In the genomic region with DNA sequence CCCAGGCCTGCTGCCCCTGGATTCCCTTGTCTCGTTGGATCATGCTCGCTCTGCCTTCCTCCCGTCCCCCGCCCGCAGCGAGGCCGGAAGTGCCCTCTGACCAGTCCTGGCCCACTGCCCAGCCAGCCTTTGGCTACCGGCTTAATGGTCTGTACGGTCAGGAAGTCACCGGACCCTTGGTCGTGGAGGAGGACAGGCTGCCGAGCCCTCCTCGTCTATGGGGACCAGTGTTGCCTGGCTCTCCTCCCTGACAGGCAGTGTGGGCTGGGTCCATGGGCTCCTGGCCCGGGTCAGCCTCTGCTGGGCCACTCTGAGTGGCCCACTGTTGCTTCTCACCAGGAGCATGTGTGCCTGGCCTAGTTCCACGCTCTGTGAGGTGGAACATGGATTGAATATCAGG, we compare ENCODE assay signal across 8 mouse cellular contexts.
DNase-seq lines count a peak whose midpoint lies in the region; ATAC-seq and TF ChIP-seq lines count a peak whose summit lies in the region.

No protein-coding gene starts in this region.

- intact Hi-C loops in gastrocnemius, postnatal 14 days (cut with DNase I; ENCODE audit: low total_unique reads), result no loop called here

- H3K4me3 ChIP-seq in bone marrow macrophage, adult 2 months (ENCODE audit: insufficient read depth, low read length), result peak overlapping the region; percentile 9
- 0 out of 2 replicates have a peak overlapping the region, but pooled peaks have one; percentile 9 for H3K4me3 ChIP-seq in hindbrain, embryonic 15.5 days
- peak overlapping the region; percentile 6; the same call in 1 of the 2 replicates for H3K4me3 ChIP-seq in midbrain, embryonic 16.5 days (ENCODE audit: low read depth, low read length)

- DNase-seq in embryo, embryonic 10.5 days (ENCODE audit: low spot score), result peak; percentile 21
- no peak for DNase-seq in embryo, embryonic 9.5 days (ENCODE audit: extremely low spot score)
- peak; percentile 86 for DNase-seq in gastrocnemius, postnatal 14 days
- peak; percentile 75 for DNase-seq in liver

- TF ChIP-seq CTCF in bone marrow macrophage, adult 2 months (IDR thresholded peaks at IDR 0.05; ENCODE audit: low read depth, low read length), result no peak

- WGBS in hindbrain, embryonic 15.5 days, result 17% methylated on average over 15 of the region's 15 CpGs
- 30% methylated on average over 15 of the region's 15 CpGs for WGBS in midbrain, embryonic 16.5 days

- H3K27ac ChIP-seq in bone marrow macrophage, adult 2 months (ENCODE audit: insufficient read depth, low read depth, low read length), result peak overlapping the region; percentile 52
- peak overlapping the region; percentile 63 for H3K27ac ChIP-seq in hindbrain, embryonic 15.5 days (replicated peaks)
- H3K27ac ChIP-seq in midbrain, embryonic 16.5 days (ENCODE audit: low read length), result peak overlapping the region; percentile 12

- H3K4me1 ChIP-seq in bone marrow macrophage, adult 2 months (ENCODE audit: control insufficient read depth, insufficient read depth, low read length), result peaks cover 38% of the 10 kb centered on the region
- H3K4me1 ChIP-seq in hindbrain, embryonic 15.5 days (replicated peaks), result peaks cover 90% of the 10 kb centered on the region
- H3K4me1 ChIP-seq in midbrain, embryonic 16.5 days (ENCODE audit: control insufficient read depth, insufficient read depth, low read length), result peaks cover 84% of the 10 kb centered on the region

- no peaks in the 10 kb centered on the region for H3K27me3 ChIP-seq in hindbrain, embryonic 15.5 days
- no peaks in the 10 kb centered on the region for H3K27me3 ChIP-seq in midbrain, embryonic 16.5 days (ENCODE audit: control insufficient read depth, insufficient read depth, low read depth, low read length)

- no peaks in the 10 kb centered on the region for H3K36me3 ChIP-seq in hindbrain, embryonic 15.5 days
- H3K36me3 ChIP-seq in midbrain, embryonic 16.5 days (ENCODE audit: control insufficient read depth, insufficient read depth, low read length), result no peaks in the 10 kb centered on the region

- no peak overlapping the region for H3K9ac ChIP-seq in hindbrain, embryonic 15.5 days
- H3K9ac ChIP-seq in midbrain, embryonic 16.5 days (ENCODE audit: low read depth, low read length), result peak overlapping the region; percentile 51

- ATAC-seq in hindbrain, embryonic 15.5 days (ENCODE audit: low FRiP score, low read depth), result no peak
- ATAC-seq in midbrain, embryonic 16.5 days, result no peak
- ATAC-seq in CD4-positive, CD25-positive, alpha-beta regulatory T cell, adult 4 months, result no peak

- peak overlapping the region; percentile 84 for H3K4me2 ChIP-seq in hindbrain, embryonic 15.5 days
- peak overlapping the region; percentile 89 for H3K4me2 ChIP-seq in midbrain, embryonic 16.5 days (ENCODE audit: low read length)

- TF ChIP-seq POLR2A in bone marrow macrophage, adult 2 months (IDR thresholded peaks at IDR 0.05; ENCODE audit: borderline replicate concordance, low read depth, low read length), result no peak

- no peaks in the 10 kb centered on the region for H3K9me3 ChIP-seq in hindbrain, embryonic 15.5 days
- H3K9me3 ChIP-seq in midbrain, embryonic 16.5 days (replicated peaks; ENCODE audit: control insufficient read depth, low read length, poor library complexity, severe bottlenecking), result no peaks in the 10 kb centered on the region

Comparison
In these comparisons a context has a peak if more than half of its experiments do, and no peak if none do; other contexts are left out.
1. H3K27ac ChIP-seq: peak in every context shown above with its lines; median percentile 63 in hindbrain, embryonic 15.5 days; 52 in bone marrow macrophage, adult 2 months; 12 in midbrain, embryonic 16.5 days.